Comparison of ENCODE assay signal across 8 mouse cellular contexts in the genomic region with DNA sequence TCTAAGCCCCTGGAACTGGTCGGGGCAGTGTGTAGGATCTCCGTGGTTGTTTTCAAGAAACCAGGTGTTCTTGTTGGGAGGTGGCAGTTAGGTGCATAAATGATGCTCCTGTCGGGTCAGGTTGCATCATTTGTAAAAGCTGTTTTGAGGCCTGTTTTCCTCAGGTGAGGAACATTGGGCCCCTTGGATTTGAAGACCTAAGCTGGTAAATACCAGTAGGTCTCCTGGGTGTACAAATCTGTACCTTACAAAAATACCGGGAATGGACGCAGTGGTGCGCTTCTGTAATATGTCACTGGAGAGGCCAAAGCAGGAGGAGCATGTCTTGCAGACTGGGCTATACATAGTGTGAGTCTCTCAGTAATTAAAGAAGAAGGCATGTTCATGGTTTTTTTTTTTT. TPM values are rescaled to one million over a fixed set of nuclear protein-coding genes. Genes with fewer than 3 reads are reported as not detected.
A peak's percentile ranks its signal among the peaks of the same experiment; 100 is the strongest.
DNase-seq lines count a peak whose midpoint lies in the region; ATAC-seq and TF ChIP-seq lines count a peak whose summit lies in the region.

No protein-coding gene starts in this region.

- H3K4me1 ChIP-seq in brown adipose tissue, adult 24 weeks (ENCODE audit: control insufficient read depth, insufficient read depth, insufficient read length, low read length) = peaks cover 2% of the 10 kb centered on the region; the same call in 1 of the 2 replicates
- H3K4me1 ChIP-seq in hindbrain, embryonic 15.5 days (replicated peaks) = peaks cover 22% of the 10 kb centered on the region
- H3K4me1 ChIP-seq in midbrain, postnatal 0 days (ENCODE audit: insufficient read depth, low read length) = no peaks in the 10 kb centered on the region; the same call in 1 of the 2 replicates

- H3K4me2 ChIP-seq in hindbrain, embryonic 15.5 days = peak overlapping the region; percentile 80
- H3K4me2 ChIP-seq in midbrain, postnatal 0 days (ENCODE audit: low read depth, low read length, poor library complexity, severe bottlenecking) = peak overlapping the region; percentile 89

- no peak for TF ChIP-seq CTCF in layer of hippocampus, adult 2 months (conservative IDR thresholded peaks at IDR 0.05)
- TF ChIP-seq CTCF in midbrain, postnatal 0 days (IDR thresholded peaks at IDR 0.05) = no peak

- H3K4me3 ChIP-seq in layer of hippocampus, adult 2 months = peak overlapping the region; percentile 94
- peak overlapping the region; percentile 72 for H3K4me3 ChIP-seq in brown adipose tissue, adult 24 weeks (ENCODE audit: insufficient read depth, low read depth, low read length)
- H3K4me3 ChIP-seq in hindbrain, embryonic 15.5 days = peak overlapping the region; percentile 74
- peak overlapping the region; percentile 87 for H3K4me3 ChIP-seq in midbrain, postnatal 0 days (ENCODE audit: low read depth, low read length)

- ATAC-seq in hindbrain, embryonic 15.5 days (ENCODE audit: low FRiP score, low read depth) = no peak
- no peak for ATAC-seq in midbrain, postnatal 0 days (ENCODE audit: low FRiP score)

- no peaks in the 10 kb centered on the region for H3K9me3 ChIP-seq in hindbrain, embryonic 15.5 days
- no peaks in the 10 kb centered on the region for H3K9me3 ChIP-seq in midbrain, postnatal 0 days (ENCODE audit: low read length)

- H3K27ac ChIP-seq in layer of hippocampus, adult 2 months = peak overlapping the region; percentile 100
- H3K27ac ChIP-seq in brown adipose tissue, adult 24 weeks (replicated peaks; ENCODE audit: low read depth, low read length) = peak overlapping the region; percentile 81
- H3K27ac ChIP-seq in hindbrain, embryonic 15.5 days (replicated peaks) = peak overlapping the region; percentile 89; the same call in 1 of the 2 replicates
- no peak overlapping the region for H3K27ac ChIP-seq in midbrain, postnatal 0 days (ENCODE audit: low read depth, low read length)

- H3K9ac ChIP-seq in hindbrain, embryonic 15.5 days = peak overlapping the region; percentile 81
- peak overlapping the region; percentile 95 for H3K9ac ChIP-seq in midbrain, postnatal 0 days (replicated peaks; ENCODE audit: low read length, poor library complexity, severe bottlenecking)

- no peaks in the 10 kb centered on the region for H3K27me3 ChIP-seq in hindbrain, embryonic 15.5 days
- H3K27me3 ChIP-seq in midbrain, postnatal 0 days (ENCODE audit: insufficient read depth, low read length) = no peaks in the 10 kb centered on the region

- 35% methylated on average over 6 of the region's 6 CpGs for WGBS in hindbrain, embryonic 15.5 days
- WGBS in midbrain, postnatal 0 days = 32% methylated on average over 6 of the region's 6 CpGs

- peaks cover 36% of the 10 kb centered on the region for H3K36me3 ChIP-seq in hindbrain, embryonic 15.5 days
- peaks cover 25% of the 10 kb centered on the region for H3K36me3 ChIP-seq in midbrain, postnatal 0 days (ENCODE audit: insufficient read depth, low read length)

- no peak for DNase-seq in layer of hippocampus, adult 2 months (ENCODE audit: low spot score in 2 of 2)
- DNase-seq in layer of hippocampus, postnatal 14 days (ENCODE audit: low spot score in 2 of 2) = no peak
- DNase-seq in midbrain, postnatal 0 days (ENCODE audit: low spot score) = no peak
- no peak for DNase-seq in thymus, postnatal 25 days
- DNase-seq in gastrocnemius, adult 18-20 months (ENCODE audit: low spot score) = no peak
- no peak for DNase-seq in cerebellum, postnatal 25 days

RNA-seq across cellular contexts. Expression of a gene that starts 1.5 kb away (rescaled TPM):
- total RNA-seq in layer of hippocampus, adult 2 months (2021) = 10 to 100 TPM; 54.4 to 57.3 TPM
- 10 to 100 TPM; 43.9 to 56.6 TPM for total RNA-seq in layer of hippocampus, postnatal 14 days (2021)
- 54.7 and 91.5 TPM in 2 replicates for polyA plus RNA-seq in brown adipose tissue, adult 24 weeks (2012; ENCODE audit: insufficient read depth, insufficient read length, missing spikeins)
- 72.2 and 73.2 TPM in 2 replicates for polyA plus RNA-seq in hindbrain, embryonic 15.5 days (2015; fragmentation: Nextera tagmentation; extraction: Ambion mirVana)
- total RNA-seq in midbrain, postnatal 0 days (2014; rRNA removed) = 86.1 and 87.1 TPM in 2 replicates
- 71.0 and 80.4 TPM in 2 replicates for polyA plus RNA-seq in midbrain, postnatal 0 days (2015; fragmentation: Nextera tagmentation; extraction: Ambion mirVana)
- total RNA-seq in gastrocnemius, adult 18-20 months (2021) = 100 to 1,000 TPM; 102 to 108 TPM

RNA-seq across cellular contexts. Expression of a gene that starts 46.4 kb away (rescaled TPM):
- 1 to 10 TPM in 1 of 2 experiments, under 1 TPM in 1; 0.54 to 1.4 TPM for total RNA-seq in layer of hippocampus, adult 2 months (2021)
- under 1 TPM; 0.35 to 0.45 TPM for total RNA-seq in layer of hippocampus, postnatal 14 days (2021)
- 5.0 and 7.6 TPM in 2 replicates for polyA plus RNA-seq in brown adipose tissue, adult 24 weeks (2012; ENCODE audit: insufficient read depth, insufficient read length, missing spikeins)
- polyA plus RNA-seq in hindbrain, embryonic 15.5 days (2015; fragmentation: Nextera tagmentation; extraction: Ambion mirVana) = 0.29 and 0.85 TPM in 2 replicates
- total RNA-seq in midbrain, postnatal 0 days (2014; rRNA removed) = 0.22 and 1.7 TPM in 2 replicates
- 0.56 and 0.63 TPM in 2 replicates for polyA plus RNA-seq in midbrain, postnatal 0 days (2015; fragmentation: Nextera tagmentation; extraction: Ambion mirVana)
- under 1 TPM; 0.83 to 0.98 TPM for total RNA-seq in gastrocnemius, adult 18-20 months (2021)

RNA-seq across cellular contexts. Expression of a gene that starts 58.8 kb away (rescaled TPM):
- 1 to 10 TPM in 1 of 2 experiments, under 1 TPM in 1; 0.54 to 1.0 TPM for total RNA-seq in layer of hippocampus, adult 2 months (2021)
- total RNA-seq in layer of hippocampus, postnatal 14 days (2021) = under 1 TPM; 0.31 to 0.44 TPM
- polyA plus RNA-seq in brown adipose tissue, adult 24 weeks (2012; ENCODE audit: insufficient read depth, insufficient read length, missing spikeins) = not detected in 2 replicates
- 0.08 and 0.14 TPM in 2 replicates for polyA plus RNA-seq in hindbrain, embryonic 15.5 days (2015; fragmentation: Nextera tagmentation; extraction: Ambion mirVana)
- not detected in 2 replicates for total RNA-seq in midbrain, postnatal 0 days (2014; rRNA removed)
- polyA plus RNA-seq in midbrain, postnatal 0 days (2015; fragmentation: Nextera tagmentation; extraction: Ambion mirVana) = 0.05 and 0.17 TPM in 2 replicates
- total RNA-seq in gastrocnemius, adult 18-20 months (2021) = under 1 TPM in 1 of 2 experiments, not detected in 1; 0.18 TPM
